Mouse (Mus musculus): ENCODE measurements around the gene Cyp26c1. TPM values are rescaled to one million over a fixed set of nuclear protein-coding genes. Genes with fewer than 3 reads are reported as not detected.

Cyp26c1 gene
- polyA plus RNA-seq, 1 experiment from 2014 or later: not detected

DNA sequence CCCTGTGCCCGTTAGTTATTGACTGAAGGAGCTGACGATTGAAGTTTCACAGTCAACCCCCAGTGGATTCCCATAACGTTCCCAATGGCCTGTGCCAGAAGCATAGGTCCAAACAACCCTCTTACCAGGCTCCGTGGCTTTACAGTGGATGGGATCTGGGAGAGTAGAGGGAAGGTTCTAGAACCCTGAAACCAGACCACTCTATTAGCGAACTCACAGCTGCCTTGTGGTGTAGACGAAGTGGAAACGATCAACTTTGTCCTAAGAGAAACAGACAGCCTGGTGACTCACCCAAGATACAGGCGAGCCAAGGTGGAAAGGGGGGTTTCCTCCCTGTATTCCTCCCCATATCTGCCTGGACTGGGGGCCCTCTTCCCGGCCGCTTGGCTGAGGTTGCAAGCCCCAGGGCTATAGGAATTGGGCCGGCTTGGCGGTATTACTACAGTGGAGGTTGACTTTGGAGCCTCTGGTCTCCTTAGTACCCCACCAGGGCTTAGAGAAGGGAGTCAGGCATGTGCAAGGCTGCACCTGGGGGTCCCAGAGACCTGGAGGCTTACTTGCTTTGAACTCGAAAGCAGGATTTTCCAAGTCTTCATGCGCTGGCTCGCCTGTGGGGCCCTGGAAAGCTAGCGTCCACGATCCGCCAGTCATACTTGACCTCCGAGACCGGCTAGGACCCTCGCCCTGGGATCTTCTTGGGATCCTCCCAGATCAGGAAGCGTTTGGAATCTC, 11.4 kb downstream of the Cyp26c1 start:
- no peak for ATAC-seq (ENCODE audit: low read depth)
- no peaks in the 10 kb centered on the region for H3K36me3 ChIP-seq (ENCODE audit: control insufficient read depth, insufficient read depth)
- peaks cover 94% of the 10 kb centered on the region for H3K27me3 ChIP-seq (ENCODE audit: control insufficient read depth, insufficient read depth, low read depth, low read length)
- no peak overlapping the region for H3K27ac ChIP-seq (ENCODE audit: low read length)
- H3K9ac ChIP-seq (ENCODE audit: low read depth, low read length): no peak overlapping the region
- peak overlapping the region; percentile 41 for H3K4me2 ChIP-seq (ENCODE audit: low read depth, low read length)
- H3K4me3 ChIP-seq (ENCODE audit: low read depth, low read length): peak overlapping the region; percentile 26
- 4% methylated on average over 22 of the region's 22 CpGs for WGBS (ENCODE audit: insufficient replicate concordance)
- H3K4me1 ChIP-seq (ENCODE audit: control insufficient read depth, low read depth, low read length): peaks cover 5% of the 10 kb centered on the region
- no peaks in the 10 kb centered on the region for H3K9me3 ChIP-seq (replicated peaks; ENCODE audit: control insufficient read depth, low read length)

DNA sequence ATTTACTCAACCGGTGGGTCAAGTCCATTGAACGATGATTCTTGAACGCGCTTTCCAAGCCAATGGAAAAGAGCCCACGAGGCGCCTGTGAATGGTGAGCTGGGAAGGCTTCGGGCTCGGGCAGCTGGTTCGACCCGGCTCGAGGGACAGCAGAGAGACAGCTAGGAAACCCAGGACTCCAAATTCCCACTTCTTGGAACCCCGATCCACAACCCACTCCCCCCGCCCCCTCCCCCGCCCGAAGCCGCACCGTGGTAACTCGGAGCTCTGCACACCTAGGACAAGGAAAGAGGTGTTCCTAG, 11.9 kb downstream of the Cyp26c1 start:
- H3K36me3 ChIP-seq (ENCODE audit: control insufficient read depth, insufficient read depth): no peaks in the 10 kb centered on the region
- peaks cover 93% of the 10 kb centered on the region for H3K27me3 ChIP-seq (ENCODE audit: control insufficient read depth, insufficient read depth, low read depth, low read length)
- peak overlapping the region; percentile 59 for H3K4me2 ChIP-seq (ENCODE audit: low read depth, low read length)
- no peak overlapping the region for H3K9ac ChIP-seq (ENCODE audit: low read depth, low read length)
- no peaks in the 10 kb centered on the region for H3K9me3 ChIP-seq (replicated peaks; ENCODE audit: control insufficient read depth, low read length)
- 1% methylated on average over 18 of the region's 18 CpGs for WGBS (ENCODE audit: insufficient replicate concordance)
- no peak for ATAC-seq (ENCODE audit: low read depth)
- H3K4me3 ChIP-seq (ENCODE audit: low read depth, low read length): peak overlapping the region; percentile 32
- H3K4me1 ChIP-seq (ENCODE audit: control insufficient read depth, low read depth, low read length): peaks cover 10% of the 10 kb centered on the region
- no peak overlapping the region for H3K27ac ChIP-seq (ENCODE audit: low read length)

DNA sequence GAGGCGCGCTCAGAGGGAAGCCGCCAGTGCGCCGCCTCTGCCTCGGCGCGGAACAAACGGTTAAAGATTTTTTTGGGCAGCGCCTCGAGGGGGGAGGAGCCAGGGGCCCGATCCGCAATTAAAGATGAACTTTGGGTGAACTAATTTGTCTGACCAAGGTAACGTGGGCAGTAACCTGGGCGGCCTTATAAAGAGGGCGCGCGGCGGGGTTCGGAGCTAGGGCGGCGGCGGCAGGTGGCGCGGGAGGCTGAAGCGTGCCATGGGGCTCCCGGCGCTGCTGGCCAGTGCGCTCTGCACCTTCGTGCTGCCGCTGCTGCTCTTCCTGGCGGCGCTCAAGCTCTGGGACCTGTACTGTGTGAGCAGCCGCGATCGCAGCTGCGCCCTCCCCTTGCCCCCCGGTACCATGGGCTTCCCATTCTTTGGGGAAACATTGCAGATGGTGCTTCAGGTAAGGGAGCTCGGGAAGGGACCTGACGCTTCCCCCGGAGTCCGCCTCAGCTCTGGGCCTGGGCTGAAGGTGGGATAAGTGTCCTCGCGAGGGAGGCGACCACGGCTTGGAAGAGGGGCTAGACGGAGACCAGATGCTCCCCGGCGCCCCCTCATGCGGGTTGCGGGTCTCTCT, 12.4 kb downstream of the Cyp26c1 start, which contains the start of gene Cyp26a1:
Gene Cyp26a1, plus strand, starts transcription at position 148 of the 622 bp plus-strand sequence.
- Histone ChIP-seq H3K4me1 (ENCODE audit: control insufficient read depth, low read depth, low read length) (peaks cover 10% of the 10 kb centered on the region), H3K4me3 (ENCODE audit: low read depth, low read length) (peak within 1 kb of the TSS; percentile 32), H3K27ac (ENCODE audit: low read length) (no peak within 1 kb of the TSS), H3K36me3 (ENCODE audit: control insufficient read depth, insufficient read depth) (no peaks in the 10 kb centered on the region), H3K4me2 (ENCODE audit: low read depth, low read length) (peak within 1 kb of the TSS; percentile 59), H3K27me3 (ENCODE audit: control insufficient read depth, insufficient read depth, low read depth, low read length) (peaks cover 92% of the 10 kb centered on the region), H3K9ac (ENCODE audit: low read depth, low read length) (no peak within 1 kb of the TSS), H3K9me3 (replicated peaks; ENCODE audit: control insufficient read depth, low read length) (no peaks in the 10 kb centered on the region)
- ATAC-seq (ENCODE audit: low read depth): no peak
- WGBS (ENCODE audit: insufficient replicate concordance): under 1% methylated on average over 51 of the region's 51 CpGs

DNA sequence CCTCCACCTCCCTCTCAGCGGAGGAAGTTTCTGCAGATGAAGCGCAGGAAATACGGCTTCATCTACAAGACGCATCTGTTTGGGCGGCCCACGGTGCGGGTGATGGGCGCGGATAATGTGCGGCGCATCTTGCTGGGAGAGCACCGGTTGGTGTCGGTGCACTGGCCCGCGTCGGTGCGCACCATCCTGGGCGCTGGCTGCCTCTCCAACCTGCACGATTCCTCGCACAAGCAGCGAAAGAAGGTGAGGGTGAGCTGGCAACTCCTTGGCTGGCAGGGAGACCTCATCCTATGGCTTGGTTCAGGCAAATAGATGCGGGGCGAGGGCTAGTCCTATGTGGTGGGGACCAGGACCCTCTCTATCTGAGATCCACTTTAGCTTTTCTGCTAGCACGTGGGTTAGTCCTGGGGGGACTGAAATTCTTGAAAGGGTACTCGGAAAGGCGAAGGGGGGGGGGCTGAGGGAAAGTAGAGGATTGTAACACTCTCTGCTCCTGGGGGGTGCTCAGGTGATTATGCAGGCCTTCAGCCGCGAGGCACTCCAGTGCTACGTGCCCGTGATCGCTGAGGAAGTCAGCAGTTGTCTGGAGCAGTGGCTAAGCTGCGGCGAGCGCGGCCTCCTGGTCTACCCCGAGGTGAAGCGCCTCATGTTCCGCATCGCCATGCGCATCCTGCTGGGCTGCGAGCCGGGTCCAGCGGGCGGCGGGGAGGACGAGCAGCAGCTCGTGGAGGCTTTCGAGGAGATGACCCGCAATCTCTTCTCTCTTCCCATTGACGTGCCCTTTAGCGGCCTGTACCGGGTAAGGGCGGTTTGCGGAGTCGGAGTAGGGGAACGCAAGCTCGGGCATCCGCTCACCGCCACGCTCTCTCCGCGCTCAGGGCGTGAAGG, 13.1 kb downstream of the Cyp26c1 start:
- no peak for ATAC-seq (ENCODE audit: low read depth)
- 1% methylated on average over 62 of the region's 63 CpGs for WGBS (ENCODE audit: insufficient replicate concordance)

DNA sequence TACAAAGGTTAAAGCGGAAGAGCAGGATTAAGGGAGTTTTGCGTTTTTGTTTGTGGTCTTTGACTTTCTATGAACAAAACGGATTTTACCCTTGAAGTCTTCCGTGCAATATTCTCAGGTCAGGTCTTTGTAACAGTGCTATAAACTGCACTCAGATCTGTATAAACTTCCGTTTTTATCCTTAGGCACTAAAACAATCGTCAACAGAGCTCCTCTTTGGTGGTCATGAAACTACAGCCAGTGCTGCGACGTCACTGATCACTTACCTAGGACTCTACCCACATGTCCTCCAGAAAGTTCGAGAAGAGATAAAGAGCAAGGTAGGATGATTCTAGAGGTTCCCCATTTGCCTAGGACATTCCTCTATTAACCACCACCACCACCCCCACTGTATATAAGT, 14.3 kb downstream of the Cyp26c1 start:
- Histone ChIP-seq H3K27ac (ENCODE audit: low read length) (no peak overlapping the region), H3K9ac (ENCODE audit: low read depth, low read length) (no peak overlapping the region), H3K4me1 (ENCODE audit: control insufficient read depth, low read depth, low read length) (peaks cover 10% of the 10 kb centered on the region), H3K27me3 (ENCODE audit: control insufficient read depth, insufficient read depth, low read depth, low read length) (peaks cover 76% of the 10 kb centered on the region), H3K9me3 (replicated peaks; ENCODE audit: control insufficient read depth, low read length) (no peaks in the 10 kb centered on the region), H3K4me3 (ENCODE audit: low read depth, low read length) (no peak overlapping the region), H3K4me2 (ENCODE audit: low read depth, low read length) (no peak overlapping the region), H3K36me3 (ENCODE audit: control insufficient read depth, insufficient read depth) (no peaks in the 10 kb centered on the region)
- ATAC-seq (ENCODE audit: low read depth): no peak
- WGBS (ENCODE audit: insufficient replicate concordance): 19% methylated on average over 9 of the region's 9 CpGs

More for the DNA sequence above, 13.1 kb downstream of the Cyp26c1 start:
- H3K9ac ChIP-seq (ENCODE audit: low read depth, low read length): no peak overlapping the region
- peak overlapping the region; percentile 1; the same call in 1 of the 2 replicates for H3K4me3 ChIP-seq (ENCODE audit: low read depth, low read length)
- H3K27me3 ChIP-seq (ENCODE audit: control insufficient read depth, insufficient read depth, low read depth, low read length): peaks cover 87% of the 10 kb centered on the region
- no peak overlapping the region for H3K27ac ChIP-seq (ENCODE audit: low read length)
- H3K4me1 ChIP-seq (ENCODE audit: control insufficient read depth, low read depth, low read length): peaks cover 10% of the 10 kb centered on the region
- H3K4me2 ChIP-seq (ENCODE audit: low read depth, low read length): peak overlapping the region; percentile 59; the same call in 1 of the 2 replicates
- H3K9me3 ChIP-seq (replicated peaks; ENCODE audit: control insufficient read depth, low read length): no peaks in the 10 kb centered on the region
- H3K36me3 ChIP-seq (ENCODE audit: control insufficient read depth, insufficient read depth): no peaks in the 10 kb centered on the region

DNA sequence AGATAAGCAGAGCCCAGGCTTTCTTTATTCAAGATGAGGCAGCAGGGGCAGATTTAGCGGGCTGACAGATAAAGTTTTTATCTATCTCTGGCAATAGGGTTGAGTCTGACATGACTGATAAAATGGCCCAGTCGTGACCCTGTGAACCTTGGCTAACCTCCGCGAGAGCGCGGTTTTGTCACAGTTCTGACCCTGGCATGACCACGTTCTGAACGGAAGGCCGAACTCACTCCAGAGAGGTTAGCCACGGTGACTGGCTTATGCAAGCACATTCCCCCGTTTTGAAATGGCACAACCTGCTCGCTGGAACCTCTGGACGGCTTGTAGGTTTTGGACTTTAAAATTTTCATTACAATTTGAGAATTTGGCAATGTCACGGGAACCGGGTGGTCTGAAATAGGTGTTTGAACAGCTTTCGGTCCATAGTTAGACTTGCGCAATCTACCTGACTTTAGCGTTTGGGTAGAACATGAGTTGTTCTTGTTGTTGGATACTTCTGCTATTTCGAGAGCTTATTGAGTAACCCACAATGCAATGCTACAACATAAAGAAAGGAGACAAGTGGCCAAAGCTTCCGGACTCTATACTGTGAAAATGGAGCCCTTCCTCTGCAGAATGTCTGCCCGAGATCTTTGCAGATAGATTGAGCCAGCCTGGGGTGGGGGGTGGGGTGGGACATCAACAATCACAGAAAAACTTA, 17.1 kb downstream of the Cyp26c1 start:
- Histone ChIP-seq H3K4me3 (ENCODE audit: low read depth, low read length) (no peak overlapping the region), H3K9me3 (replicated peaks; ENCODE audit: control insufficient read depth, low read length) (no peaks in the 10 kb centered on the region), H3K4me2 (ENCODE audit: low read depth, low read length) (0 out of 2 replicates have a peak overlapping the region, but pooled peaks have one; percentile 8), H3K27ac (ENCODE audit: low read length) (no peak overlapping the region; the same call in 1 of the 2 replicates), H3K9ac (ENCODE audit: low read depth, low read length) (no peak overlapping the region), H3K36me3 (ENCODE audit: control insufficient read depth, insufficient read depth) (no peaks in the 10 kb centered on the region), H3K4me1 (ENCODE audit: control insufficient read depth, low read depth, low read length) (peaks cover 5% of the 10 kb centered on the region), H3K27me3 (ENCODE audit: control insufficient read depth, insufficient read depth, low read depth, low read length) (peaks cover 47% of the 10 kb centered on the region)
- ATAC-seq (ENCODE audit: low read depth): peak; percentile 79
- WGBS (ENCODE audit: insufficient replicate concordance): 25% methylated on average over 21 of the region's 21 CpGs

DNA sequence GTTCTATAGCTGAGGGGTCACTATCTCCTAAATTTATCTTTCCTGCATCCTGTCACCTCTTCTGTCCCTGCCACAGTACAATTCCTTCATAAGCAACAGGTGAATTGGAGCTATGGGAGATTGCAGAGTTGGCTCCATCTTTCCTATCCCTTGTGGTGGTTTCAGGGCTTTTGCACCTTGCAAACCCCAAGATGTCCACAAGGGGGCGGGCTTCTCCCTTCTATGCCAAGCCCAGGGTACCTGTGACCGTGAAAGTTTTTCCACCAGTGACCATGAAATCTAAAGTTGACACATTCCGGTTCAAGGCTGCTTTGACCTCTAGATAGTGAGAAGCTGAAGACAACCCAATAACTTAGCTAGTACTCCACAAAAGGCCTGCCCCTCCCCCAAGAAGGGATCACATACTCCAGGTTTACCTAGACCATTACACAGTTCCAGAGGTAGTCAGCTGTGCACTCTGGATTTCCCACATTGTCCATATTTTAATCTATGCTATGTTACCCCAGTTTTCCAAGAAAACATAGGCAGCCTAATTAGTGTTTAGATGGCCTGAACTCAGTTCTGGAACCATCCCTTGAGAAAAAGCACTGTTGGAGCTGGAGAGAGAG, 18.6 kb downstream of the Cyp26c1 start:
- Histone ChIP-seq H3K9me3 (replicated peaks; ENCODE audit: control insufficient read depth, low read length) (no peaks in the 10 kb centered on the region), H3K4me3 (ENCODE audit: low read depth, low read length) (no peak overlapping the region), H3K36me3 (ENCODE audit: control insufficient read depth, insufficient read depth) (no peaks in the 10 kb centered on the region), H3K9ac (ENCODE audit: low read depth, low read length) (no peak overlapping the region), H3K4me1 (ENCODE audit: control insufficient read depth, low read depth, low read length) (peaks cover 5% of the 10 kb centered on the region), H3K4me2 (ENCODE audit: low read depth, low read length) (no peak overlapping the region), H3K27ac (ENCODE audit: low read length) (no peak overlapping the region), H3K27me3 (ENCODE audit: control insufficient read depth, insufficient read depth, low read depth, low read length) (peaks cover 33% of the 10 kb centered on the region)
- ATAC-seq (ENCODE audit: low read depth): no peak
- WGBS (ENCODE audit: insufficient replicate concordance): 6% methylated on average over 3 of the region's 3 CpGs

DNA sequence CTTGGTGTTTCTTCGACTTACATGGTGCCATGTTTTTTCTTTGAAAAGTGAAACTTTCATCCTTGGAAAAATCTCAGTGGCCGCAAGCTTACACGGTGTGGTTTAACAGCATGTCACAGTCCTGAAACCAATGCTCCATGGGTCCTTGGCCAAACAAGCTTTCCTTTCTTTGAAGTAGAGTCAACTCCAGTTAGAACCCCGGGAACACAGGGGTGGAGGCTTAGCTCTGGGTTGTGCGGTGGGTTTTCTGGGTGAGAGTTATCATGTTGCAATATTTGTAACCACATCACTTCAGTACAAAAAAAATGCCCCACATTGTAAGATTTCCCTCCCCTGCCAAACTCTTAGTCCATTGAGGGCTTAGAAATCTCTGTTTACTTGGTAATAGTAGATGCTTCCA, 20.3 kb downstream of the Cyp26c1 start:
- H3K9me3 ChIP-seq (replicated peaks; ENCODE audit: control insufficient read depth, low read length): no peaks in the 10 kb centered on the region
- no peak overlapping the region for H3K27ac ChIP-seq (ENCODE audit: low read length)
- 63% methylated on average over 5 of the region's 5 CpGs for WGBS (ENCODE audit: insufficient replicate concordance)
- ATAC-seq (ENCODE audit: low read depth): no peak
- H3K27me3 ChIP-seq (ENCODE audit: control insufficient read depth, insufficient read depth, low read depth, low read length): peaks cover 15% of the 10 kb centered on the region
- no peak overlapping the region for H3K4me3 ChIP-seq (ENCODE audit: low read depth, low read length)
- no peak overlapping the region for H3K4me2 ChIP-seq (ENCODE audit: low read depth, low read length)
- H3K36me3 ChIP-seq (ENCODE audit: control insufficient read depth, insufficient read depth): no peaks in the 10 kb centered on the region
- peaks cover 5% of the 10 kb centered on the region for H3K4me1 ChIP-seq (ENCODE audit: control insufficient read depth, low read depth, low read length)
- no peak overlapping the region for H3K9ac ChIP-seq (ENCODE audit: low read depth, low read length)
